Mouse (Mus musculus) embryo, embryonic 9.5 days (tissue): ENCODE data around the gene Igfbpl1.

ENCODE experiments used
- DNase-seq: peaks from one replicate; pipeline ENCODE4 v3.0.0-alpha.2; 2017; ENCODE audit errors: extremely low spot score

Gene Igfbpl1

DNA sequence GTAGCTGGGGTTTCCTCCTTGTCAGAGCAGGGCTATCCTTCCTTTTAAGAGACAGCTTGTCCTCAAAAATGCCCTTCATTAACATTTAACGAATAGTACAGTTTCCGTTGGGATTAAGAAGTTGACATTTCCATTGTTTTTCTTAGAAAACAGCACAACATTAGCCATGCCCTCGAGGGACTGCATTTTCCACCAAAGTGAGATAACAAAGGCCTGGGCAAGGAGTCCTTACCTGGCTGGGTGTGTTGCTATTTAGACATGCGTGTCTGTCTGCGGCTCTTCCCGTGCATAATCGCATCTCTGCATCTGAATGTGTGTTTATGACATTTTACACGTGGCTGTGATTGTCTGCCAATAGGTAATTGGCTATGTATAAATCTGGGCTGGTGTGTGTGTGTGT lies 55.5 kb downstream of the Igfbpl1 start:
- DNase-seq = no peak

- DNase-seq = no peak
These were observed 56.1 kb downstream of the Igfbpl1 start for GRCm38 (mm10) chr4:45770638-45771033.

DNA sequence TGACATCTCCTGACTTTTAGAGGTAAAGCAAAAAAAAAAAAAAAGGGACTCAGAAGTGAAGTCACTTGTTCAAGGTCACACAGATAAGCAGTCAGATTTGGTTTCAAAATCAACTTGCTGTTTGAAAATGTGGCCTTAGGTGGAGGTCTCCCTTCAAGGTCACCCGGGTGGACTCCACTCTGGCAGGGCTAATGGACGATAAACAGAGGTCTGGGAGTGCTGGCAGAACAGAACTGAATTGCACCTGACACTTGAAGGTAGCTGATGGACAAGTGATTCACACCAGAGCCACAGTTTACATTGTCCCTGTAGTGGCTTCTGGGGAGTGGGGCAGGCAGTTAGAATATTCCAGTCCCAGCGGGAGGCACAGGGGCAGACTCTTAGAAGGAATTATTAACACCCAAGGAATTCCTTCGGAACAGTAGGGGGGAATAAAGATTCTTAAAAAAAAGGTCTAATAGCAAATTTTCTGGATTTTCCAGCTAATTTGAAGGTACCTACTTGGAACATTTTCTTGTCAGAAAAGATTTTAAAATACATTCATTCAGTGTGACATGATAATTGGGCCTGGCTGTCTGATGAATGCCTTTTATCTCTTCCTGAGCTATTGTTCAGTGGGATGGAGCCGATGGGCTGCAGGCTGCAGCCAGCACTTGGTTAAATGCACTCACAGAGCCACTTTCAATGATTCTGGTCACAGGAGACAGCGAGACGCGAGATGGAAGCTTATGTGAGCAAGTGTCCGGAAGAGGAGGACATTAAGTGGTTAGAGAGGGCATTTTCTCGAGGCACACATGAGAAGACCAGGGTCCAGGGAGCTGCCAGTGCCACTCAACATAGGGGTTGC lies 56.7 kb downstream of the Igfbpl1 start:
- peak; percentile 32 for DNase-seq

- DNase-seq = no peak
These were observed 57.6 kb downstream of the Igfbpl1 start for GRCm38 (mm10) chr4:45769141-45769540.

DNA sequence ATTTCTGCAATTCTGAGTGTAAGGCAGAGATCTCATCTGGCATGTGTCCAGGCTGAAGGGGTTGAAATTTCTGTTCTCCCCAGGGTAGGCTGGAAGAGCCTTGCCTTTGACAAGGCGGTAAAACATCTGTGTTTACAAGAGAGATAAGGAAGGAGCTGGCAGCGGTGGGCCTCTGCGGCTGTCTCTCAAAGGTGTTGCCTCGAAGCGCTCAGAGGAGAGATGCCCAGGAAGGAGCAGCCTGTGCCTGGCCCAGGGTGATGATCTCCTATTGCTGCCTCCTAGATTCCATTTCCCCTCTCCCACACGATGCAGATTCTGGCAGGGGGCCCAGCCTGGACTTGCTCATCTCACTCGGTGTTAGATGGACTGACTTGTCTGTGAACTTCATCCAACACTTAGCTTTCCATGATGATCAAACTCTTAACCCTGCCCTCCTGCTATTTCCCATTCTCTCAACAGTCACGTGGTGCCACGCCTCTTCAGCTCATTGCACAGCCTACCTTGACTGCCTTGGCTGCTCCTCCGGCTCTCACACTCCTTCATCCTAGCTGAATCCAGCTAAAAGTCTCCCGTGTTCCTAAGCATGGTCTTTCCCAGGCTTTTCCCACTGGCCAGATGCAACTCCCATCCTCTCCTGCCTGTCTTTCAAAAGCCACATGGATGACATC lies 58.7 kb downstream of the Igfbpl1 start:
- no peak for DNase-seq

GRCm38 (mm10) chr4:45766774-45767173 lies 59.9 kb downstream of the Igfbpl1 start:
- DNase-seq = no peak

DNA sequence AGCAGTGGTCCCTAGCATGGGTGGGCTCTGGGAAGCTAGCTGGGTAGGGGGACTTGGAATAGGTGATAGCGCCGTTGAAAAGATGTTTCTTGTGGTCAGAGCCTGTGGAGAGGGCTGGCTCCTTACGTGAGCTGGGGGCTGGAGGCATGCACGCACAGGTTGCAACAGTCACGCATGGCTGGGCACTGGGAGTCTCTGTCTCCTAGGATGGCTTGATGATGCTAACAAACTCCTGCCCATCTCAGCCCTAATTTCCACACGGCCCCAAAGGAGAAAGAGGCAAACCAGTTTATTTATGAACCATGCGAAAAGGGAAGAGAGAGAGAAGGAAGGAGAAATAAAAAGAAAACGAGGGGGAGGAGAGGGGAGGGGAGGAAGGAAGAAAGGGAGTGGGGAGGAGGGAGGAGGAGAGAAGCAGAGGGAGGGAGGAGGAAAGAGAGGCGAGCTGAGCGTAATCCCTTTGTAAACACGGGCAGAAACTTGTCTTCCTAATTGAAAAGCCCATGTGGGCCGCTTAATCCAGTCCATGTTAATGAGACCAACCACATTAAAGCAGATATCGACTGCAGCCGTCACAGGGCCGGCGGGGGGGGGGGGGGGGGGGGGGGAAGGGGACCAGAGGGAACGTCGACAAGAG lies 61.0 kb downstream of the Igfbpl1 start:
- peak; percentile 68 for DNase-seq

- DNase-seq = no peak
These were observed 61.6 kb downstream of the Igfbpl1 start for GRCm38 (mm10) chr4:45765121-45765564.

DNA sequence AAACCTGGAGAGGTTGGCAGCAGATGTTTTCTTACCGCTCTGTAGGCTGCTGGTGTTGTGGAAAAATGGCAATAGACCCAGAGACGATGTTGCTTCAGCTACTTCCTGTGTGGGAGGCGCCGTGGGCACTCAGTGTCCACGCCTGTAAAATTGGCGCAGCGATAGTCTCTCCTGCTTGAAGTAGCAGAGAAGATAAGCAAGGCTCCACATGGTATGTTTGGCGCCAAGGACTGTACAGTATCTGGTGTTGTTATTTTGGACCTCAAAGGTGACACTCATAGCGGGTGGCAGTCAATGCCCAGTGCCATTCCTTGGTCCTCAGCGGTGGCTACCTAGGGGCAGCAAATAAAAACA lies 62.6 kb downstream of the Igfbpl1 start:
- no peak for DNase-seq

DNA sequence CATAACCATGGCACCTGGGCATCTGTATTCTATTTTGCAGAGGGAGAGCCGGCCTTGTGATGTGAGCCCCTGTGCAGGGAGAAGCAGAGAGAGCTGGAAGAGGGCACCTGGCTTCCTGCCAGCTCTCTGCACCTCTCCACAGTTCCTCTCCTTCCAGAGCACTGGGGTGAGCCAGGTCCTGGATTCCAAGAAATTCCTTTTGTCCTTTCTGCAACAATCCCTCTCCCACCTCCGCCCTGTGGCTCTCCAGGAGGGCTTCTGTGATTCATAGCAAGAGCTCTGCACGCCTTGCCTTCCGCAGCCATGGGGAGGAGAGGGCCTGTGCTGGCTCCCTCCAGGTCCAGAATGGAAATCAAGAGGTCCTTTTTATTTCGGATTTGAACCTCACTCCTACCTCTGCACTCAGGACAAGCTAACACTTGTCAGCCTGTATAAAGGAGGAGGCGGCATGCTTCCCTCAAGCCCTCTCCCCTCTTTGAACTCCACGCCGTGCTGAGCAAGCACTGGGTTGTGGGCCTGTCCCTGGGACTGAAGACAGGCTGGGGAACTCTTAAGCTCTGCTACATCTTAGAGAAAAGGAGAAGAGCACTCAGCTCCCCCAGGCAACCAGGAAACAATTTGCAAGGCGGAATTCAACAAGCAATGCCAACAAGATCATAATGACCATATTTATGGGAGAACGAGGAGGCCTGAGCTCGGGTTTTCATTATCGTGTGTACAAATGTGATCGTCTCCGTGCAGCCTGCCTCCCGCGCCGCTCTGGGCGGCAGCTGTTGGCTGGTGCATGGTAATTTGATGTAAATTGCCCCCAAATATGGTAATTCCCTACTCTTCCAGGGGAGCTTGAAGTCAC lies 63.2 kb downstream of the Igfbpl1 start:
- DNase-seq = peak; percentile 26

GRCm38 (mm10) chr4:45762600-45762999 lies 64.1 kb downstream of the Igfbpl1 start:
- DNase-seq = no peak
